Mouse (Mus musculus): ENCODE measurements around the gene Auh. TPM values are rescaled to one million over a fixed set of nuclear protein-coding genes. Genes with fewer than 3 reads are reported as not detected.

Gene Auh
- polyA plus RNA-seq, 2 experiments = 33.8 to 34.0 TPM

GRCm38 (mm10) chr13:52976510-52977220 is 47.2 kb upstream of the Auh start:
- ATAC-seq (ENCODE audit: low FRiP score, low read depth) (no peak), DNase-seq (ENCODE audit: low spot score) (no peak)
- Histone ChIP-seq H3K27ac (replicated peaks; ENCODE audit: low read depth, low read length) (no peak overlapping the region), H3K4me2 (replicated peaks; ENCODE audit: low read depth, low read length, severe bottlenecking) (peak overlapping the region; percentile 22), H3K9ac (ENCODE audit: low read depth, low read length, severe bottlenecking) (no peak overlapping the region), H3K36me3 (ENCODE audit: control insufficient read depth, insufficient read depth, low read length) (no peaks in the 10 kb centered on the region), H3K9me3 (ENCODE audit: control insufficient read depth, low read length) (no peaks in the 10 kb centered on the region), H3K27me3 (ENCODE audit: control insufficient read depth, insufficient read depth, low read length) (peaks cover 3% of the 10 kb centered on the region; the same call in 1 of the 2 replicates), H3K4me1 (ENCODE audit: control insufficient read depth, insufficient read depth, low read length) (peaks cover 23% of the 10 kb centered on the region), H3K4me3 (replicated peaks; ENCODE audit: low read length) (no peak overlapping the region)
- 16% methylated on average over 16 of the region's 16 CpGs for WGBS
- no peak for TF ChIP-seq POLR2A (IDR thresholded peaks at IDR 0.05; ENCODE audit: borderline replicate concordance, extremely low read depth, insufficient read depth, insufficient read length)

DNA sequence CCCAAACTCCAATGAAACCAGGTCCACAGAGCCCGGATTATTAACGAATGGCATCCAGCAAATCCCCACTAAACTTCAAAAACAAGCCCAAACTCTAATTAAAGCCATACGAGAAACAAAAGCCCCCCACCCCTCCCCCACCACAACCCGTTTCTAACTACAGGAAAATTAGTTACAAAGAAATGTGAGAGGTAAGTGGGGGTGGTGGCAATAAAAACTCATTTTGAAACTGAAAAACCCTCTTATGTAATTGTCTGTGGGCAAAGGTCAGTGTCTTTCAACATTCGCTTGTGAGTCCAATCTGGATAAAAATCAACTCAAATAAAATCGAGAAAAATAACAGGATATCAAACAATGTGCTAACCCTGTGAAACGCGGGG is 46.6 kb upstream of the Auh start:
- DNase-seq (ENCODE audit: low spot score) = no peak
- H3K4me3 ChIP-seq (replicated peaks; ENCODE audit: low read length) = no peak overlapping the region
- H3K4me1 ChIP-seq (ENCODE audit: control insufficient read depth, insufficient read depth, low read length) = peaks cover 20% of the 10 kb centered on the region

DNA sequence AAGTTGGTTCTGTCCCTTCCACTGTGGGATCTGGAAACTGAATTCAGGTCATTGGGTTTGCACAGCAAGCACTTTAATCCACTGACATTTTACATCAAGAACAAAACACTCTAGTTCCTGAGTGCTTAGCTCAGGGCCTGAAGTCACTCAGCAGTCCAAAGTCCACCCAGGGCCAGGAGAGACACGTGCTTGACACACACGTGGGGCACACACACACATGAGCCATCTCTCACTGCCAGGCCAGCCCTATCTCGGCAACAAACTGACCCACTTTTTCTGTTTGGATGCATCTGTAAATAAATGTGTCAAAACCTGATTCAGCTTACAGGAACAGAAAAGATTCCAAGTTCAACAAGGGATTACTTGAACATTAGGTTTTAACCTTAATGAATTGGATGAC is 45.2 kb upstream of the Auh start:
- DNase-seq (ENCODE audit: low spot score) (no peak), ATAC-seq (ENCODE audit: low FRiP score, low read depth) (no peak)
- Histone ChIP-seq H3K4me1 (ENCODE audit: control insufficient read depth, insufficient read depth, low read length) (peaks cover 20% of the 10 kb centered on the region), H3K27me3 (ENCODE audit: control insufficient read depth, insufficient read depth, low read length) (no peaks in the 10 kb centered on the region), H3K9me3 (ENCODE audit: control insufficient read depth, low read length) (no peaks in the 10 kb centered on the region), H3K9ac (ENCODE audit: low read depth, low read length, severe bottlenecking) (no peak overlapping the region), H3K4me2 (replicated peaks; ENCODE audit: low read depth, low read length, severe bottlenecking) (no peak overlapping the region), H3K36me3 (ENCODE audit: control insufficient read depth, insufficient read depth, low read length) (no peaks in the 10 kb centered on the region), H3K27ac (replicated peaks; ENCODE audit: low read depth, low read length) (no peak overlapping the region), H3K4me3 (replicated peaks; ENCODE audit: low read length) (no peak overlapping the region)
- TF ChIP-seq POLR2A (IDR thresholded peaks at IDR 0.05; ENCODE audit: borderline replicate concordance, extremely low read depth, insufficient read depth, insufficient read length) = no peak
- 38% methylated on average over 3 of the region's 3 CpGs for WGBS

More for the DNA sequence above, 46.6 kb upstream of the Auh start:
- Histone ChIP-seq H3K36me3 (ENCODE audit: control insufficient read depth, insufficient read depth, low read length) (no peaks in the 10 kb centered on the region), H3K9ac (ENCODE audit: low read depth, low read length, severe bottlenecking) (no peak overlapping the region), H3K27ac (replicated peaks; ENCODE audit: low read depth, low read length) (no peak overlapping the region), H3K27me3 (ENCODE audit: control insufficient read depth, insufficient read depth, low read length) (no peaks in the 10 kb centered on the region), H3K9me3 (ENCODE audit: control insufficient read depth, low read length) (no peaks in the 10 kb centered on the region), H3K4me2 (replicated peaks; ENCODE audit: low read depth, low read length, severe bottlenecking) (peak overlapping the region; percentile 22)
- no peak for ATAC-seq (ENCODE audit: low FRiP score, low read depth)
- 14% methylated on average over 8 of the region's 8 CpGs for WGBS
- no peak for TF ChIP-seq POLR2A (IDR thresholded peaks at IDR 0.05; ENCODE audit: borderline replicate concordance, extremely low read depth, insufficient read depth, insufficient read length)

DNA sequence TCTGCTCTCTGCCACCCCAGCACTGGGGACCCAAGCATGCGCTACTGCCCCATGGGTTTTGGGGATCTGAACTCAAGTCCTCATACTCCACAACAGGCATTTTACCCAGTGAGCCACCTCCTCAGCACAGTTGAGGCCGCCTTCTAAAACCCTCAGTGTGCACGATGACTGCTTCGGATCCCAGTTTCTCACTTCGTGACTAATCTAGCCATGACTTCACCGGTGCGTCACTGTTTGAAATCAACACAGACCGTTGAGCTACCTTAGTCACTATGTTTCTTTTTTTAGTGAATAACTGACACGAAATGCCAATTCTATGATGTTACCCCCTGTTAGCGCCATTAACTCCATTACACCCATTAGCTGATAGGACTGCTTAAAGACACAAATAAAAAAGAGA is 43.9 kb upstream of the Auh start:
- Histone ChIP-seq H3K27me3 (ENCODE audit: control insufficient read depth, insufficient read depth, low read length) (no peaks in the 10 kb centered on the region), H3K4me1 (ENCODE audit: control insufficient read depth, insufficient read depth, low read length) (peaks cover 18% of the 10 kb centered on the region), H3K36me3 (ENCODE audit: control insufficient read depth, insufficient read depth, low read length) (peaks cover 5% of the 10 kb centered on the region), H3K27ac (replicated peaks; ENCODE audit: low read depth, low read length) (no peak overlapping the region), H3K9me3 (ENCODE audit: control insufficient read depth, low read length) (no peaks in the 10 kb centered on the region), H3K4me3 (replicated peaks; ENCODE audit: low read length) (no peak overlapping the region), H3K9ac (ENCODE audit: low read depth, low read length, severe bottlenecking) (no peak overlapping the region), H3K4me2 (replicated peaks; ENCODE audit: low read depth, low read length, severe bottlenecking) (no peak overlapping the region)
- ATAC-seq (ENCODE audit: low FRiP score, low read depth) = no peak
- no peak for TF ChIP-seq POLR2A (IDR thresholded peaks at IDR 0.05; ENCODE audit: borderline replicate concordance, extremely low read depth, insufficient read depth, insufficient read length)
- DNase-seq (ENCODE audit: low spot score) = no peak
- WGBS = 93% methylated on average over 10 of the region's 10 CpGs

DNA sequence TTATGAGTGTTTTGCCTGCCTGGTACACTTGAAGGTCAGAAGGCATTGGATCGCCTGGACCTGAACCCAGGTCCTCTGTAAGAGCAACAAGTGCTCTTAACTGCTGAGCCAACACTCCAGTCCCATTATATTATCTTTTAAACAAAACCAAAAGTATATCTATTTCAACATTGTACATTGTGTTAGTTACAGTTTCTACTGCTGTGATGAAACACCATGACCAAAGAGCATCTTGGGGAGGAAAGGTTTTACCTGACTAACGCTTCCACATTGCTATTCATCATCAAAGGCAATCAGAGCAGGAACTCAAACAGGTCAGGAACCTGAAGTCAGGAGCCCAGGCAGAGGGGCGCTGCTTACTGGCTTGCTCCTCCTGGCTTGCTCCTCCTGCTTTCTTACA is 43.1 kb upstream of the Auh start:
- H3K4me1 ChIP-seq (ENCODE audit: control insufficient read depth, insufficient read depth, low read length) = peaks cover 15% of the 10 kb centered on the region
- H3K27ac ChIP-seq (replicated peaks; ENCODE audit: low read depth, low read length) = no peak overlapping the region
- peaks cover 13% of the 10 kb centered on the region for H3K36me3 ChIP-seq (ENCODE audit: control insufficient read depth, insufficient read depth, low read length)
- no peak overlapping the region for H3K4me2 ChIP-seq (replicated peaks; ENCODE audit: low read depth, low read length, severe bottlenecking)
- no peaks in the 10 kb centered on the region for H3K9me3 ChIP-seq (ENCODE audit: control insufficient read depth, low read length)
- H3K9ac ChIP-seq (ENCODE audit: low read depth, low read length, severe bottlenecking) = no peak overlapping the region
- no peak for TF ChIP-seq POLR2A (IDR thresholded peaks at IDR 0.05; ENCODE audit: borderline replicate concordance, extremely low read depth, insufficient read depth, insufficient read length)
- 88% methylated on average over 3 of the region's 3 CpGs for WGBS
- no peaks in the 10 kb centered on the region for H3K27me3 ChIP-seq (ENCODE audit: control insufficient read depth, insufficient read depth, low read length)
- H3K4me3 ChIP-seq (replicated peaks; ENCODE audit: low read length) = no peak overlapping the region
- DNase-seq (ENCODE audit: low spot score) (no peak), ATAC-seq (ENCODE audit: low FRiP score, low read depth) (no peak)
